Mouse (Mus musculus): ENCODE results near the gene Mid1. TPM values are rescaled to one million over a fixed set of nuclear protein-coding genes. Genes with fewer than 3 reads are reported as not detected.
"Not testable (repeated sequence)": the region's sequence is repeated elsewhere in the genome, so short reads cannot be mapped to it uniquely, and the experiment has no call there.

Gene Mid1
- polyA plus RNA-seq, 1 experiment: 15.2 TPM

DNA sequence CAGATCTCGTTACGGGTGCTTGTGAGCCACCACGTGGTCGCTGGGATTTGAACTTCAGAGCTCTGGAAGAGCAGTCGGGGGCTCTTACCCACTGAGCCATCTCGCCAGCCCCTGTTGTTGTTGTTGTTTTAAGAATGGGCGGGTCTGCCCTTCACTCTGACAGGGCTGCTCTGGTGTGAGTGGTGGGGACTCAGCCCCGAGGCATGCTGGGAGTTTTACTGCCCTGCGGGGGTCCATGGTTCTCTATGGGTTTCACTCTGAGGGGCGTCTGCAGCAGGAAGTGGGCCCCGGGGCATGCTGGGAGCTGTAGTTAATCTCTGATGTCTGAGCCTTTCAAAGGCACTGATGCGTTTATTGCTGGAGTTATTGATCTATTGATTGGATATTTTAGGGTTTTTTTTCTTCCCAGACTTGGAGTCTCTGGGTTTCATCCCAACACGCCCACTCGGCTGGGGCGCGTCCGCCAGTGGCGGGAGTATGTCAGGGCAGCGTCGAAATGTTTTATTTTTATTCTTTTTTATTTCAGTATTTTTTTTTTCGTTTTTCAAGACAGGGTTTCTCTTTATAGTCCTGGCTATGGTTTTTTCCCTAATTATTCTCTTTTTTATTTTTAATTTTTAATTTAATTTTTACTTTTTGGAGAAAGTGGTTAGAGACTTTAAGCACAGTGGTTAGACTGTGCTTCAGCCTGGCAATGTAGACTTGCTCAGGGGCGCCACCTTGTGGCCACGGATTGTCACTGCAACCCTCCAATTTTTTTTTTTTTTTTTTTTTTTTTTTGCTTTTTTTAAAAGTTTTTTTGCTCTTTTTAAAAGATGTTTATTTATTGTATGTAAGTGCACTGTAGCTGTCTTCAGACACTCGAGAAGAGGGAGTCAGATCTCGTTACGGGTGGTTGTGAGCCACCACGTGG, 332.6 kb downstream of the Mid1 start:
- H3K27me3 ChIP-seq (ENCODE audit: control insufficient read depth, insufficient read depth, insufficient read length); H3K4me3 ChIP-seq (ENCODE audit: insufficient read depth, poor library complexity, severe bottlenecking); H3ac ChIP-seq (ENCODE audit: control insufficient read depth, insufficient read length, low read depth): not testable (repeated sequence)
- H3K79me2 ChIP-seq (ENCODE audit: control insufficient read depth, insufficient read depth): peaks cover 70% of the 10 kb centered on the region
- H3K79me3 ChIP-seq (ENCODE audit: low read depth): peaks cover 47% of the 10 kb centered on the region
- peaks cover 60% of the 10 kb centered on the region for H3K36me3 ChIP-seq (ENCODE audit: control insufficient read depth, insufficient read depth)
- peak; percentile 51 for TF ChIP-seq USF1 (IDR thresholded peaks at IDR 0.05; ENCODE audit: low read depth)
- TF ChIP-seq MAX (IDR thresholded peaks at IDR 0.05): peak; percentile 20

DNA sequence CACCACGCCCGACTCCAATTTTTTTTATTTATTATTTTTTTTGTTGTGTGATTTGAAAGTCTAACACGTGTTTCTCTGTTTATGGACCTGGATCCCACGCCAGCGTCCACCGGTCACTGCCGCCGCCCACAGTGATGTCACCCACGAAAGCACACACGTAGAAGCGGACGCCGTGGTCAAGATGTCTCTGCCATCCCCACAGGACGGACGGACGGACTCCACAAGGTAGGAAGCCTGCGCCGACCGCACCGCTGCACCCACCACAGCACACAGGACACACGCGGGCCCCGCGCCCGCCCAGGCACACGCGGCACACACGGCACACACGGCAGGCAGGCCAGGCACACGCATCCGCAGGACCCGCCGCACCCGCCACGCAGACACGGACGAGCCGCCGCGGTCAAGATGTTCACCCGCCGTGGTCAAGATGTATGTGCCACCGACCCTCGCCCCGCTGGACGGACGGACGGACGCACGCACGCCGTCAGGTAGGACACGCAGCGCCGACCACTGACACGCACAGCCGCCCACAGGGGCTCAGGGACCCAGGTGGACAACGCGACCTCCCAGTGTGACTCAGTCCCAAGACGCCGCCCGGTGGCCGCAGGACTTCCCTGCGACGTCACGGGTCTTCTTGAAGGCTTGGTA, 333.7 kb downstream of the Mid1 start:
- H3K36me3 ChIP-seq (ENCODE audit: control insufficient read depth, insufficient read depth): peaks cover 60% of the 10 kb centered on the region
- peaks cover 70% of the 10 kb centered on the region for H3K79me2 ChIP-seq (ENCODE audit: control insufficient read depth, insufficient read depth)
- H3K4me3 ChIP-seq (ENCODE audit: insufficient read depth, poor library complexity, severe bottlenecking): peak overlapping the region; percentile 16
- peak overlapping the region; percentile 3 for H3ac ChIP-seq (ENCODE audit: control insufficient read depth, insufficient read length, low read depth)
- not testable (repeated sequence) for H3K27me3 ChIP-seq (ENCODE audit: control insufficient read depth, insufficient read depth, insufficient read length)
- H3K79me3 ChIP-seq (ENCODE audit: low read depth): peaks cover 47% of the 10 kb centered on the region

DNA sequence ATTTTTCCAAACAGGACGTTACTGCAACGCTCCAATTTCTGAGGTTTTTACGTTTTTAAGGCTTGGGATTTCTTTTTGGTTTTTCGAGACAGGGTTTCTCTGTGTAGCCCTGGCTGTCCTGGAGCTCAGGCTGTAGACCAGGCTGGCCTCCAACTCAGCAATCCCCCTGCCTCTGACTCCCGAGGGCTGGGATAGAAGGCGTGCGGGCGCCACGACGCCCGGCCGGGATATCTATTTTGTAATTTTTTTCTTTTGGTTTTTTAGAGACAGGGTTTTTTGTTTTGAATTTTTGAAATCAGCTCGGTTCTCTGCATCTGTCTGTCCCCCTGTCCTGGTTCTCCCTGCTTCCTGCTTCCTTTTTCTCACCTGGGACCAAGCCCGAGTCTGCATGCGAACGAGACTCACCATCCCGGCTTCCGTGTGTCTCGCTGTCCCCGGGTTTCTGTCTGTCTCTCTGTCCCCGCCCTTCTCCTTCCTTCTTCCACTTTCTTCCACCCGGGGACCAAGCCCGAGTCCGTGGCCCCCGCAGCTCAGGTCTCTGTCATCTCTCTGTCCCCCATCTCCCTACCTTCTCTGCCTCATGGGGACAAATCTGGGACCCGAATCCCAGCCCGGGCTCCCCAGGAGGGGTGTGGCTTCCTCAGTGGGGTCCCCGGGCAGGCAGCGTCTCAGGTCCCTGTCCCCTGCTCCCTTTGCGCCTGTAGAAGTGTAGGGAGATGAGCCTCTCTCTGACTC, 334.4 kb downstream of the Mid1 start:
- H3K79me2 ChIP-seq (ENCODE audit: control insufficient read depth, insufficient read depth): peaks cover 64% of the 10 kb centered on the region
- peaks cover 45% of the 10 kb centered on the region for H3K79me3 ChIP-seq (ENCODE audit: low read depth)
- H3K4me3 ChIP-seq (ENCODE audit: insufficient read depth, poor library complexity, severe bottlenecking); H3K27me3 ChIP-seq (ENCODE audit: control insufficient read depth, insufficient read depth, insufficient read length); H3ac ChIP-seq (ENCODE audit: control insufficient read depth, insufficient read length, low read depth): not testable (repeated sequence)
- peaks cover 55% of the 10 kb centered on the region for H3K36me3 ChIP-seq (ENCODE audit: control insufficient read depth, insufficient read depth)

DNA sequence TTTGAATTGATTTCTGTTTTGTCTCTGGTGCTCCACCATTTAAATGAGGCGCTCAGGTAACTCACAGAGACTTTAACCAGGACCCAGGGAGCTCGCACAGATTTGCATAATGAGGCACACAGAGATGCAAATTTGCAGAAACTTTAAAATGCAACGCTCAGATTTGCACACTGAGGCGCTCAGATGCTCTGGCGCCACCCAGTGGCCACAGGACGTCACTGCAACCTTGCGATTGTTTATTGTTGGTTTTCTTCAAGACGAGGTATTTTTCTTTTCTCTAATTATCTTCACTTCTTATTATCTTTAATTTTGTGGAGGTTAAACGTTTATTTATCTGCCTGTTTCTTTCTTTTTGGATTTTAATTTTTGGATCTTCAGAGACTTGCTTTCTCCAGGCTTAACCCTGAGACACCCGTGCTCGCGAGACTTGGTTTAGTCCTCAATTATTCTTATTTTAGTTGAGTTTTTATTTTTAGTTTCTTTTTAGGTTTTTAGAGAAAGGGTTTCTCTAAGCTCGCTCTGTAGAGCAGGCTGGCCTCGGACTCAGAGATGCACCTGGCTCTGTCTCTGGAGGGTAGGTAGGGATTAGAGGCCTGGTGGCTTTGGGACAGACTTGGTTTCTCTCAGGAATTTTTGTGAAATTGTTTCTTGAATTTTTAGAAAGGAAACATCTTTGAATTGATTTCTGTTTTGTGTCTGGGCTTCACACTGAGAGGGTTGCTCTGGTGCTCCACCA, 335.1 kb downstream of the Mid1 start:
- not testable (repeated sequence) for H3K27me3 ChIP-seq (ENCODE audit: control insufficient read depth, insufficient read depth, insufficient read length); H3ac ChIP-seq (ENCODE audit: control insufficient read depth, insufficient read length, low read depth); H3K4me3 ChIP-seq (ENCODE audit: insufficient read depth, poor library complexity, severe bottlenecking)
- peaks cover 45% of the 10 kb centered on the region for H3K79me3 ChIP-seq (ENCODE audit: low read depth)
- H3K79me2 ChIP-seq (ENCODE audit: control insufficient read depth, insufficient read depth): peaks cover 64% of the 10 kb centered on the region
- H3K36me3 ChIP-seq (ENCODE audit: control insufficient read depth, insufficient read depth): peaks cover 55% of the 10 kb centered on the region

DNA sequence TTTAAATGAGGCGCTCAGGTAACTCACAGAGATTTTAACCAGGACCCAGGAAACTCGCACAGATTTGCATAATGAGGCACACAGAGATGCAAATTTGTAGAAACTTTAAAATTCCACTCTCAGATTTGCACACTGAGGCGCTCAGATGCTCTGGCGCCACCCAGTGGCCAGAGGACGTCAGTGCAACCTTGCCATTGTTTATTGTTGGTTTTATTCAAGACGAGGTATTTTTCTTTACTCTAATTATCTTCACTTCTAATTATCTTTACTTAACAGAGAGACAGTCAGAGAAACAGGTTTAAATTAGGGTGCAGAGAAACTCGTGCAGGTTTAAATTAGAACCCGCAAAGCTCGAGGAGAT, 335.7 kb downstream of the Mid1 start:
- not testable (repeated sequence) for H3K27me3 ChIP-seq (ENCODE audit: control insufficient read depth, insufficient read depth, insufficient read length); H3ac ChIP-seq (ENCODE audit: control insufficient read depth, insufficient read length, low read depth); H3K4me3 ChIP-seq (ENCODE audit: insufficient read depth, poor library complexity, severe bottlenecking)
- Histone ChIP-seq H3K79me2 (ENCODE audit: control insufficient read depth, insufficient read depth) (peaks cover 64% of the 10 kb centered on the region), H3K36me3 (ENCODE audit: control insufficient read depth, insufficient read depth) (peaks cover 55% of the 10 kb centered on the region), H3K79me3 (ENCODE audit: low read depth) (peaks cover 45% of the 10 kb centered on the region)

DNA sequence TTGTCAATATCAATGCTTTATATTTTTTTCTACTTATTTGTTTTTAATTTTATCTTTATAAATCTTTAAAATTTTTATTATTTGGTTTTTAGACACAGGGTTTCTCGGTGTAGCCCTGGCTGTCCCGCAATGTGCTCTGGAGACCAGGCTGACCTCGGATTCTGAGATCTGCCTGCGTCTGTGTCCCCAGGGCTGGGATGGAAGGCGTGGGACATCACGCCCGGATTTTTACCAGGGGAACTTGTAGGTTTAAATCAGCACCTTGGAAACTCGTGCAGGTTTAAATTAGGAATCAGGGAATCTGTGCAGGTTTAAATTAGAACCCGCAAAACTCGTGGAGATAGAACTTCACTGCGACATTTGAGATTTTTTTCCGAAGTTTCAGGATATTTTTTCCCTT, 336.2 kb downstream of the Mid1 start:
- not testable (repeated sequence) for H3ac ChIP-seq (ENCODE audit: control insufficient read depth, insufficient read length, low read depth); H3K4me3 ChIP-seq (ENCODE audit: insufficient read depth, poor library complexity, severe bottlenecking); H3K27me3 ChIP-seq (ENCODE audit: control insufficient read depth, insufficient read depth, insufficient read length)
- Histone ChIP-seq H3K79me3 (ENCODE audit: low read depth) (peaks cover 45% of the 10 kb centered on the region), H3K79me2 (ENCODE audit: control insufficient read depth, insufficient read depth) (peaks cover 62% of the 10 kb centered on the region), H3K36me3 (ENCODE audit: control insufficient read depth, insufficient read depth) (peaks cover 55% of the 10 kb centered on the region)

DNA sequence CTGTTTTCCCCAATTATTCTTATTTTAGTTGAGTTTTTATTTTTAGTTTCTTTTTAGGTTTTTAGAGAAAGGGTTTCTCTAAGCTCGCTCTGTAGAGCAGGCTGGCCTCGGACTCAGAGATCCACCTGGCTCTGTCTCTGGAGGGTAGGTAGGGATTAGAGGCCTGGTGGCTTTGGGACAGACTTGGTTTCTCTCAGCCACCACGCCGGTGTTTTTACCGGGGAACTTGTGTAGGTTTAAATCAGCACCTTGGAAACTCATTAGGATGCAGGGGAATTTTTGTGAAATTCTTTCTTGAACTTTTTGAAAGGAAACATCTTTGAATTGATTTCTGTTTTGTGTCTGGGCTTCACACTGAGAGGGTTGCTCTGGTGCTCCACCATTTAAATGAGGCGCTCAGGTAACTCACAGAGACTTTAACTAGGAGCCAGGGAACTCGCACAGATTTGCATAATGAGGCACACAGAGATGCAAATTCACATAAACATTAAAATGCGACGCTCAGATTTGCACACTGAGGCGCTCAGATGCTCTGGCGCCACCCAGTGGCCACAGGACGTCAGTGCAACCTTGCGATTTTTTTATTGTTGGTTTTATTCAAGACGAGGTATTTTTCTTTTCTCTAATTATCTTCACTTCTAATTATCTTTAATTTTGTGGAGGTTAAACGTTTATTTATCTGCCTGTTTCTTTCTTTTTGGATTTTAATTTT, 336.9 kb downstream of the Mid1 start:
- Histone ChIP-seq H3K79me2 (ENCODE audit: control insufficient read depth, insufficient read depth) (peaks cover 57% of the 10 kb centered on the region), H3K79me3 (ENCODE audit: low read depth) (peaks cover 44% of the 10 kb centered on the region), H3K36me3 (ENCODE audit: control insufficient read depth, insufficient read depth) (peaks cover 54% of the 10 kb centered on the region)
- not testable (repeated sequence) for H3K27me3 ChIP-seq (ENCODE audit: control insufficient read depth, insufficient read depth, insufficient read length); H3K4me3 ChIP-seq (ENCODE audit: insufficient read depth, poor library complexity, severe bottlenecking); H3ac ChIP-seq (ENCODE audit: control insufficient read depth, insufficient read length, low read depth)

Other genes with a start within 250 kb of the Mid1 start
- gene 4933400A11Rik, start 94.4 kb downstream of the Mid1 start, polyA plus RNA-seq (2012; fragmentation: generic; extraction: Trizol): not detected

Data from C2C12 (cell line).